Mouse (Mus musculus) kidney, adult 8-10 months (tissue): Measurements from ENCODE around the gene Tmem50b.
"Not testable (repeated sequence)": the region's sequence is repeated elsewhere in the genome, so short reads cannot be mapped to it uniquely, and the experiment has no call there.

Source experiments
- DNase-seq, 2 experiments: peaks; one replicate each; pipeline ENCODE4 v3.0.0; 2022

Tmem50b gene

DNA sequence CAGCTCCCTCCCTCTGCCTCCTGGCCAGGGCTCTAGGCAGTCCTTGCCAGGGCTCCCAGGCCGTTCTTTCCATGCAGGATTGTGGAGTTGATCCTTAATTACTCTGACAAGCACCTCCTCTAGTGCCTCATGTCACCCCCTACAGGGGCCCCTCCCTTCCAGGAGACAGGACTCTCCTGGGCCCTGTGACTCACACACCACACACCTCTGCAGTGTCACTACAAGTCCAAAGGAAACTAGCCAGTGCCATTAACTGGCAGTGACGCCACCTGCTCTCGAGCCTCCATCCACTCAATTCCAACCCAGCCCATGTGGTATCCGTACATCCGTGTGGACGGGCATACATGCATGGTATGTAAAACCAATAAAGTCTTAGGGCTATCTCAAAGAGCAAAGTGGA, 62.7 kb downstream of the Tmem50b start:
- no peak for DNase-seq

DNA sequence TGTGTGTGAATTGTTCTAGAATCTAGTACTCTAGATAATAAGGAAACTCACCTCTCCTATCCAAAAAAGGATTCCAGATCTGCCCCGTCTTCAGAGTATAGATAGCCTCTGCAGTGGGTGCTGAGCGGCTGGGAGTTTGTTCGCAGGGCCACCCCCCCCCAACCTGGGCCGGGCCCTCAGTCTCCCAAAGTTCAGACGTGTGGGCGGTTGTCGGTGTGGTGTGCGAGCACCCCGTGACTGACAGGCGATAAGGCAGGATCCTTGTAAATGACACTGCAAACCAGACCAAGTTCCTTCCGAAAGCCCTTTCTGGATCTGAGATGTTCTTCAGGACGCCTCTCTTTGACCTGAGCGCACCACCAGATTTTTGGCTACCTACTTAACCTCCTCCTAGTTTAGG, 63.1 kb downstream of the Tmem50b start:
- DNase-seq: no peak

DNA sequence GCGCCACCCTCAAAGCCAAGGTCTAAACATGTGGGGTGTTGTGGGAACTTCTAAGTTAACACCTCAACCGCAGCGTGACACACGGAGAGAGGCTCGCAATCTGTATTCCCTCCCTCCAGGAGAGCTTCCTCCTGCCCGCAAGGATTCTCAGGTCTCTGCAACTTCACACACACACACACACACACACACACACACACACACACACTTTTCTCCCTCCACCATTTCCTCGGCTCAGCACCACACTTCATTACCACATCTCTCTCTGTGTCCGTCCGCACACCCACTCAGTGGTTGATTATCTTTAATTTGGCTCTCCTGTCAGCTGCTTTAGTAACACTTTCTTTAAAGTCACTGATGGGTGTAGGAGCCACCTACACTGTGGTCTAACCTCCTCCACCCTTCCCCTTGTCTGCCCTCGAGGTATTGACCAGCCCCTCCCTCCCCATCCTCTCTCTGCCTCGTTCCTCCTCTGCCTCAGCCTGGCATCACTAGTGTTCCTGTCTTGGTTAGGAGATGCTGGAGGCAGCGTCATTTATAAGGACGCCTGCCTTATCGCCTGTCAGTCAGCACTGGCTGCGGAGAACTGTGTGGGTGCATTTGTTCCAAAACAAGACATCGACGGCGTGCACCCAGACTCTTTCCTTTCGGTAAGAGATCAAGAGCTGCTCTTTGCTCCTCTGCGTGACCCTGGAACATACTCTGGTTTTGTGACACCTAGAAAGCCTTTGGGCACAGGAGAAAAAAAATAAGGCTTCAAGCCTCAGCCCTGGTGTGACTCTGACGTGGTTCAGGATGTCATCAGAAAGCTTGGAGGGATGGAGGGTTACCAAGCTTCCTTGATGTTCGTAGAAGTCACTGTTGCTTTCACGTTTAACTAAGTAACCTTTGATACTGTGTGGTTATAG, 64.3 kb downstream of the Tmem50b start:
- no peak for DNase-seq

DNA sequence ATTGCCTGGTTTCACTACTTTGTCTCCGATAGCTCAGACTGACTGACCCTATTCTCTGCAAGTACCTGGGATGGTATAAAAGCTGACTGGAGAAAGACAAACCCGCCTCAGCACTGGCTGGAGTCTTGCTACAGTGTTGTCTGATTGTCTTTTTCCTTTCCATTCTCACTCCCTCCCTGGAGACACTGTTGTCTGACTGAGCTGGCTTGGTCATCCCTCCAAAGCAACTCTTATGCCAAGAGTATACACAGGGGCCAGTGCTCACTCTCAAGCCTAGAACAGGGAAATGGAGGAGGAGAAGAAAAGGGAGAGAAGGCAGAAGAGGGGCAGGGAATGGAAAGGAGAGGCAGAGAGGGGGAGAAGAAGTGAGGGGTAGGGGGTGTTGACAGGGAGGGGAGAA, 65.2 kb downstream of the Tmem50b start:
- no peak for DNase-seq

GRCm38 (mm10) chr16:91531856-91532255, 65.7 kb downstream of the Tmem50b start:
- DNase-seq: no peak

GRCm38 (mm10) chr16:91530830-91531229, 66.8 kb downstream of the Tmem50b start:
- not testable (repeated sequence) for DNase-seq

DNA sequence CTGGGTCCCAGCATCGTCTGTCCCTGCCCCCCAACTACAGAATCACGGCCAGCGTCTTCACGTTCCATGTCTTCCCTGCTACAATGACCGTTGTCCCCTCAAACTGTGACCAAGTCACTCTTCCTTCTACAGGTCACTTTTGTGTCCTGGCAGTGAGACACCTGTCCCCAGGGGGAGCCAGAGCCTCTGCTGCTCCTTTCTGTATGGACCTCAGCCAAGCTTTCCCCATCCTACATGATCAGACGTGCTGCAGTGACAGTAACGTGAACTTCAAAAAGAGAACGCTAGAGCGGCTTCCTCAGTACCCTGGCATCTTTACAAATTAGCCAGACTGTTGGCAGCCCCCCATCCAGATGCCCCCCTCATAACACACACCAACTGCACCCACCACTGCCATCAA, 69.0 kb downstream of the Tmem50b start:
- no peak for DNase-seq

DNA sequence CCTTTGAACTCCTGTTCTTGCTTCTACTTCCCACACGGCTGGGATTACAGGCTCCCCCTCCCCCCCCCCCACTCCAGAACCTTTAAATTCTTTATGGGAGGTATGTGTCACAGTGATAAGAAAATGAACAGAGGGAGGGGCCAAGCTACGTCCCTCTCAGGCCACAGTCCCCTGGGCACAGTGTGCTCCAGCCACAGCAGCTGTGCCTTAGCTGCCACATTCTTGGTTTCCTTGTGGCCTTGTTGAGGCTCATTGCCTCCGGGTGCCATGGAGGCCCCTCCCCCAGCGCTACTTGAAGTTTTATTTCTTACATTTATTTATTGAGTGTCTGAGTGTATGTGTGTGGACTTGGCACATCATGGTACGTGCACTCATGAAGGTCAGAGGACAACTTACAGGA, 70.1 kb downstream of the Tmem50b start:
- no peak for DNase-seq

DNA sequence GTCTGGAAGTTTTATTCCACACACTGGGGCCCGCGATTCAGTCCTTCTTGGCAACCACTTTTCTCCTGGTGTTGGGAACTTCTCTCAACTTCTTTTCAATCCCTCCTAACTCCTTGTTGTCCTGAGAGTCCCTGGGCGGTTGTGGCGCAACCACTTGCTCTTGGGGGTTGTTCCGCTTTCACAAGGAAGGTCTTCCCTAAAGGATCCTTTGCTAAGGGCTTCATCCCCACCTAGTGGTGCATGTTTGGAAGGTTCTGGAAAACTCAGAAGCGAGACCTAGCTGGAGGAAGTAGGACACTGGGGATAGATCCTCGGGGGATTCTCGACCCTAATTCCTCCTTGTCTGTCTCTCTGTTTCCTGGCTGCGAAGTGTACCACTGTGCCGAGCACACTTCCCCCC, 70.5 kb downstream of the Tmem50b start:
- DNase-seq: no peak

DNA sequence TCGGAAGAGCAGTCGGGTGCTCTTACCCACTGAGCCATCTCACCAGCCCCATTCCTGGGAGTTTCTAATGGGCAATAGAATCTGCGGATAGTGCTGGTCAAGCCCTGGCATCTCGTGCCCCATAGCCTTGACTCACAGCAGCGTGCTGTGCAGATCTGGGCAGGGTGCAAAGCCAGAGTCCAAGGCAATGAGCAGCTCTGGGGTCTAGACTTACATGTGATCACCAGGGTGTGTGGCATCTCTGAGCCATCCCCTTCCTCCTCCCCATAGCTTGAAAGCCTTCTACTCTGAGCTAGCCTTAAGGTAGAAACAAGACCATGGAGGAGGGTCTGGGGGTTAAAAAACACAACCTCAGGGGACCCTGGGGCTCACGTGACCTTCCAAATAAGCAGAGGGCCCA, 71.3 kb downstream of the Tmem50b start:
- DNase-seq: no peak
